Mouse (Mus musculus) olfactory bulb, adult 2 months (tissue): Measurements from ENCODE around the gene Ttc30a2. TPM values are rescaled to one million over a fixed set of nuclear protein-coding genes. Genes with fewer than 3 reads are reported as not detected.

ENCODE experiments used
- H3K27ac ChIP-seq: fragments of 200-500 bp; 2 replicates; pipeline ENCODE4 v1.5.1; 2012; ENCODE audit warnings: low read depth, low read length; ENCODE audit not compliant: insufficient read depth
- H3K4me1 ChIP-seq: fragments of 200-500 bp; 2 replicates; pipeline ENCODE4 v1.6.1; 2012; ENCODE audit warnings: low read length; ENCODE audit not compliant: control insufficient read depth, insufficient read depth
- H3K4me3 ChIP-seq: fragments of 200-500 bp; 2 replicates; pipeline ENCODE4 v1.5.1; 2012; ENCODE audit warnings: mild to moderate bottlenecking, low read depth, low read length, moderate library complexity; ENCODE audit not compliant: insufficient read depth
- CTCF ChIP-seq: fragments of 200-500 bp; IDR thresholded peaks from 2 replicates; pipeline ENCODE4 v1.5.1; 2012; ENCODE audit warnings: low read depth, mild to moderate bottlenecking, low read length, moderate library complexity; ENCODE audit not compliant: insufficient read depth
- POLR2A ChIP-seq: fragments of 200-500 bp; IDR thresholded peaks from 2 replicates; pipeline ENCODE4 v1.6.1; 2012; ENCODE audit warnings: mild to moderate bottlenecking, low read depth, low read length, moderate library complexity; ENCODE audit not compliant: insufficient read depth
- WGBS: fragments of 180-500 bp; shearing (Covaris S2); methylation state at CpG from one replicate; pipeline ENCODE4 v1.1.7; 2018; 5-methylcytosine and 5-hydroxymethylcytosine counted together
- polyA plus RNA-seq: library from polyadenylated mRNA; stranded (reverse); fragments of >200 nt; gene quantifications from 2 replicates; pipeline ENCODE4 v1.2.4, GENCODE M21; 2012; ENCODE audit warnings: low replicate concordance; ENCODE audit not compliant: missing spikeins, insufficient read depth, insufficient read length

The Ttc30a2 gene
- polyA plus RNA-seq, 1 experiment, result not detected

- Histone ChIP-seq H3K4me3 (no peak overlapping the region), H3K4me1 (peaks cover 3% of the 10 kb centered on the region), H3K27ac (no peak overlapping the region)
- 38% methylated on average over 8 of the region's 8 CpGs for WGBS
- TF ChIP-seq CTCF (no peak), POLR2A (no peak)
Observed at GRCm38 (mm10) chr2:75998692-75999091, 20.7 kb upstream of the Ttc30a2 start.

- 74% methylated on average over 12 of the region's 12 CpGs for WGBS
- H3K27ac ChIP-seq, result no peak overlapping the region
- H3K4me1 ChIP-seq, result peaks cover 3% of the 10 kb centered on the region
- H3K4me3 ChIP-seq, result no peak overlapping the region
- TF ChIP-seq CTCF (no peak), POLR2A (no peak)
Observed at GRCm38 (mm10) chr2:75997726-75998125, 19.8 kb upstream of the Ttc30a2 start.

- Histone ChIP-seq H3K4me1 (peaks cover 11% of the 10 kb centered on the region), H3K4me3 (no peak overlapping the region), H3K27ac (no peak overlapping the region)
- WGBS, result 94% methylated on average over 11 of the region's 11 CpGs
- TF ChIP-seq POLR2A (no peak), CTCF (no peak)
Observed at GRCm38 (mm10) chr2:75994841-75995240, 16.9 kb upstream of the Ttc30a2 start.

GRCm38 (mm10) chr2:75991581-75992205, 13.7 kb upstream of the Ttc30a2 start:
- peaks cover 10% of the 10 kb centered on the region for H3K4me1 ChIP-seq
- TF ChIP-seq CTCF, result no peak
- no peak for TF ChIP-seq POLR2A
- 85% methylated on average over 6 of the region's 6 CpGs for WGBS

GRCm38 (mm10) chr2:75990885-75991539, 13.0 kb upstream of the Ttc30a2 start:
- WGBS, result 66% methylated on average over 13 of the region's 13 CpGs
- Histone ChIP-seq H3K27ac (no peak overlapping the region), H3K4me1 (peaks cover 10% of the 10 kb centered on the region), H3K4me3 (no peak overlapping the region)
- TF ChIP-seq CTCF (peak; percentile 50), POLR2A (no peak)

More at GRCm38 (mm10) chr2:75991581-75992205, 13.7 kb upstream of the Ttc30a2 start:
- no peak overlapping the region for H3K4me3 ChIP-seq
- no peak overlapping the region for H3K27ac ChIP-seq

- H3K4me1 ChIP-seq, result peaks cover 10% of the 10 kb centered on the region
- TF ChIP-seq POLR2A (no peak), CTCF (no peak)
- H3K27ac ChIP-seq, result no peak overlapping the region
- 76% methylated on average over 4 of the region's 4 CpGs for WGBS
- no peak overlapping the region for H3K4me3 ChIP-seq
Observed at GRCm38 (mm10) chr2:75989694-75990093, 11.7 kb upstream of the Ttc30a2 start.

- H3K27ac ChIP-seq, result peak overlapping the region; percentile 6
- 0 out of 2 replicates have a peak overlapping the region, but pooled peaks have one; percentile 9 for H3K4me3 ChIP-seq
- 36% methylated on average over 7 of the region's 7 CpGs for WGBS
- TF ChIP-seq CTCF (no peak), POLR2A (no peak)
- H3K4me1 ChIP-seq, result peaks cover 10% of the 10 kb centered on the region
Observed at GRCm38 (mm10) chr2:75988779-75989363, 10.9 kb upstream of the Ttc30a2 start.

GRCm38 (mm10) chr2:75988378-75988777, 10.4 kb upstream of the Ttc30a2 start:
- 41% methylated on average over 4 of the region's 4 CpGs for WGBS
- H3K4me1 ChIP-seq, result peaks cover 10% of the 10 kb centered on the region
- TF ChIP-seq POLR2A, result no peak
- no peak for TF ChIP-seq CTCF
- H3K4me3 ChIP-seq, result no peak overlapping the region
- H3K27ac ChIP-seq, result peak overlapping the region; percentile 6

- Histone ChIP-seq H3K4me3 (no peak overlapping the region), H3K4me1 (peaks cover 10% of the 10 kb centered on the region), H3K27ac (no peak overlapping the region)
- 58% methylated on average over 9 of the region's 9 CpGs for WGBS
- TF ChIP-seq CTCF (no peak), POLR2A (no peak)
Observed at GRCm38 (mm10) chr2:75987739-75988138, 9.8 kb upstream of the Ttc30a2 start.

- no peak overlapping the region for H3K4me3 ChIP-seq
- WGBS, result 3% methylated on average over 2 of the region's 2 CpGs
- peak; percentile 26; the same call in 1 of the 2 replicates for TF ChIP-seq CTCF
- TF ChIP-seq POLR2A, result no peak
- H3K4me1 ChIP-seq, result peaks cover 10% of the 10 kb centered on the region; the same call in 1 of the 2 replicates
- no peak overlapping the region for H3K27ac ChIP-seq
Observed at GRCm38 (mm10) chr2:75985124-75985523, 7.2 kb upstream of the Ttc30a2 start.
